Mouse (Mus musculus): Measurements from ENCODE around the gene Rpl18. TPM values are rescaled to one million over a fixed set of nuclear protein-coding genes. Genes with fewer than 3 reads are reported as not detected.

The Rpl18 gene
- polyA plus RNA-seq, 1 experiment: 1,118 TPM

DNA sequence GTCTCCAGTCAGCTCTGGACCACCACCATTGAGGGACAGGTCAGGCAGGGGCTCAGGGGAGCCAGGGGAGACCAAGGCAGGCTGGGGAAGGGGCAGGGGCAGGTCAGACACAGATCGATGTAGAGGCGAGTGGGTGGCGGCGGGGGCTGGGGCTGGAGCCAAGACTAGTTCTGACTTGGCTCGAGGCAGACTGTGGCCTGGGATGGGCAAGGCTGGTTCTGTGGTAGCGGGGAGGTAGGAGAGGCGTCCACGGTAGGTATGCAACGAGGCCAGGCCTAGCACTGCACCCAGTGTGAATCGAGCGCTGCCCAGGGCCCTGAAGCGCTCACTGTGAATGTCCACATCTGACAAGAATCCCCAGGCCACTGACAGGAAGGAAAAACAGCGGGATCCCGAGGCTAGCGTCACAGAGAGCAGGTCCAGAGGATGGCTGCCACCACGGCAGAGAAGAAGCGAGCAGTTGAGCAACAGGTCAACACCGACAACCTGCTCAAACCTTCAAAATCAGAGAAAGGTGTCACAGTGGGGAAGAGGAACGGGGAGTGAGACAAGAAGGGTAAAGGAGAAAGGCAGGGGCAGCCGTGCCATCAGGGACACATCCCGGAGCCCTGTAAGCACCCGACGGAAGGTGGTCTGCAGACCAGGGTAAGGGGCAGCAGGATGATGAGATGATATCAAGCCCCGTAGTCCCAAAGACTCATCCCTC lies 3.8 kb upstream of the Rpl18 start:
- no peak overlapping the region for H3K4me3 ChIP-seq (ENCODE audit: insufficient read depth, low read length)
- TF ChIP-seq POLR2A (IDR thresholded peaks at IDR 0.05; ENCODE audit: low read depth, low read length) (no peak; the same call in 1 of the 2 replicates), CTCF (IDR thresholded peaks at IDR 0.05; ENCODE audit: borderline replicate concordance, insufficient read depth, low read length) (no peak)
- H3K27ac ChIP-seq (ENCODE audit: insufficient read depth, low read length): no peak overlapping the region
- H3K4me1 ChIP-seq (ENCODE audit: control insufficient read depth, insufficient read depth, low read length): peaks cover 11% of the 10 kb centered on the region

DNA sequence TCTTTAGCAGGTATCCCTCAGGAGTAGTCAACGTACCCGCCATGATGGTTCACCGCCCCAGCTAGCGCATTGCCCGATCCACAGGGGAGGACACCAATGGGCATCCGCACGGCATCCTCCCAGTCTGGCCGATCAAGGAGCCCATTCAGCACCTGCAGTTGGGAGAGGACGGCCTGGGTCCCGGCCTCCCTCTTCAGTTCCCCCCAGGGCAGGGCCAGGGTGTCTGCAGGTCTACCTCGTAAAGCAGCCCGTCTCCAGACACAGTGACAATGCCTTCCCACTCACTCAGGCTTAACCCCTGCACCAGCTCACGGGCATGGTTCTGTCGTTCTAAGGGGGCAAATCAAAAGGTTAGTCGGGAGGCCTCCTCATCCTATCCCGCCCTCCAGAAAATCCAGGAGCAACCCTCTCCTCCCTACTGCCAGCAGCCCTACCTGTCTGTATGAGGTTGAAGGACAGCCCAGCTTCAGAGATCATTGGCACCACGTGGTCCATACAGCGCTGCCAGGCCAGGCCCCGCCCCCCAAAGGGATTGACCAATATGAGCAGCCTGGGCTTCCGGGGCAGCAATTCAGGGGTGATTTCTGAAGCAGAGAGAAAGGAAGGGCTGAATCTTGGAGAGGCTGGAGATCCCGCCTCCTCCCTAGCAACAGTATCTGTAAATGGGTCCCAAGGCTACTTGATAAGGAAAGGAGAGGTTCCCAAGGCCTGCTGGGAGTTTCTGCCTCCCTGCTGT lies 3.1 kb upstream of the Rpl18 start:
- Histone ChIP-seq H3K4me1 (ENCODE audit: control insufficient read depth, insufficient read depth, low read length) (peaks cover 9% of the 10 kb centered on the region), H3K4me3 (ENCODE audit: insufficient read depth, low read length) (no peak overlapping the region), H3K27ac (ENCODE audit: insufficient read depth, low read length) (no peak overlapping the region)
- TF ChIP-seq CTCF (IDR thresholded peaks at IDR 0.05; ENCODE audit: borderline replicate concordance, insufficient read depth, low read length) (no peak), POLR2A (IDR thresholded peaks at IDR 0.05; ENCODE audit: low read depth, low read length) (no peak)

DNA sequence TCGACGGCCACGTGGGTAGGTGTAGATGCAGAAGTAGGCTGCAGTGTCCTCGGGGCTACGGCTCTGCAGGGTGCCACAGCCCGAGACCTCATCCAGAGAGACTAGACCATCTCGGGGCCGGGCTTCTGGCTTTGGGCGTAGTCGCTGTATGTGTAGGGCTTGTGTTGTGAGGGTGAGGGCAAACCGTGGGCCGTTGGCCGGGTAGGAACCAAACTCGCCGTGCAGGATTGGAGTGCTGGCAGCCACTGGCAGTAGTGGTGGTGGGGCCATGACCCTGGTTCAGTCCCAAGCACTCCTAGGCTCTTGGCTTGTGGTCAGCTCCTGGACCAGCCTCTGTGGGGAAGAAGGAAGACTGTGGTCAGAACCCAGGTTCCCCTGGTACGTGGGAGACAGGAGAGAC lies 1.9 kb upstream of the Rpl18 start:
- Histone ChIP-seq H3K27ac (ENCODE audit: insufficient read depth, low read length) (no peak overlapping the region), H3K4me1 (ENCODE audit: control insufficient read depth, insufficient read depth, low read length) (peaks cover 3% of the 10 kb centered on the region; the same call in 1 of the 2 replicates), H3K4me3 (ENCODE audit: insufficient read depth, low read length) (no peak overlapping the region)
- no peak; the same call in 1 of the 2 replicates for TF ChIP-seq POLR2A (IDR thresholded peaks at IDR 0.05; ENCODE audit: low read depth, low read length)
- no peak for TF ChIP-seq CTCF (IDR thresholded peaks at IDR 0.05; ENCODE audit: borderline replicate concordance, insufficient read depth, low read length)

DNA sequence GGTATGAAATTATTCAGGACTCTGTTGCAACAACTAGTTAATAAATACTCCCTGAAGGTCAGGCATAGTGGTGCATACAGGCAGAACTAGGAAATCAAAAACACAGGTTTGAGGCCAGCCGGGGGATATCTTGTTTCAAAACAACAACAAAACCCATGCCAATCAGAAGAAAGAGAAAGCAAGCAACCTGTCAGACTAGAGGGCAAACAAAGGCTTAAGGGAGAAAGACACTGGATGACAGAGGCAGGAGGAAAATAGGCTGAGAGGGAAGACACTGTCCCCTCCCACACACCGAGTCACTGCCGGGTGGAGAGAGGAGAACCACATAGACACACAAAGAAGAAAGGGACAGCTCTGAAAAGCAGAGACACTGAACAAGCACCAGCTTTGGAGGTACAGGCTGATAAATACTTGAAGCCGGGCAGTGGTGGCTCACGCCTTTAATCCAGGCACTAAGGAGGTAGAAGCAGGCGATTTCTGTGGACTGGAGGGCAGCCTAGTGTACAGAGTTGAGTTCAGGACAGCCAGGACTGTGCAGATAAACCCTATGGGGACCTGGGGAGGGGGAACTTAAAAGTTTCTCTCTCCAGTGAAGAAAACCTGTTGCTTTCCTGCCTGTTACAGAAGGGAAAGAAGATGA lies 1.3 kb upstream of the Rpl18 start:
- TF ChIP-seq POLR2A (IDR thresholded peaks at IDR 0.05; ENCODE audit: low read depth, low read length) (no peak), CTCF (IDR thresholded peaks at IDR 0.05; ENCODE audit: borderline replicate concordance, insufficient read depth, low read length) (no peak)
- Histone ChIP-seq H3K4me1 (ENCODE audit: control insufficient read depth, insufficient read depth, low read length) (peaks cover 3% of the 10 kb centered on the region; the same call in 1 of the 2 replicates), H3K27ac (ENCODE audit: insufficient read depth, low read length) (no peak overlapping the region), H3K4me3 (ENCODE audit: insufficient read depth, low read length) (peak overlapping the region; percentile 69)

- Histone ChIP-seq H3K4me1 (ENCODE audit: control insufficient read depth, insufficient read depth, low read length) (peaks cover 3% of the 10 kb centered on the region; the same call in 1 of the 2 replicates), H3K27ac (ENCODE audit: insufficient read depth, low read length) (no peak overlapping the region)
These were observed 597 bp upstream of the Rpl18 start for GRCm38 (mm10) chr7:45714630-45715089.

DNA sequence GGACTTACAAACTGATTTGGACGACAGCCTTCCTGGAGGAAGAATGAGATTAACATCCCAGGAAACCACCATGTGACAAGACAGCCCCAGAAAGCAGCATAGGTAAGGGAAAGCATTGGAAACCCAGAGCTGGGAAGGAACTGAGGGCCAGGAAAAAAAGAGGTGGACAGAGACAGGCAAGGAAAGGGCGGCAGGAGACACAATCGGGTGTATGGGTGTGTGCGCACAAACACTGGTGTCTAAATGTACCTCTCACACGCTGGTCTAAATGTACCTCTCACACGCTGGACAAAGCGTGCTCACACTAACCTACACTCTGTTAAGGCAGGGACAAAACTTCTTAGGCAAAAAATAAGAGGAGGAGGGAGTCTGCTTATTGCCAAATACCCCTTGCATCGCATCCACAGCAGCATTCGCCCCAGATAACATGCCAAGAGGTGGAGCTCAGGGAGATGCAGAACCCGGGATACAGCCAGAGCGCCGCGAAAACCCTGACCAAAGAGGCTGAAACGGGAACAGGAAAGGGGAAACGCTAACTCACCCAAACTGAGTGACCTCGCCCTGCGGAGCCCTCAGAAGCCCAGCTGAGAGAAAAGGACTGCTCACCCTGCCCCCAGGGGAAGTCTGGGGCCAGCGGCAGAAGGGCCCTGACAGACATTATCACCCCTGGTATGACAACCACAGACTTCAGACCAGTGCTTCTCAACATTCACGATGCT lies 643 bp downstream of the Rpl18 start:
- H3K4me1 ChIP-seq (ENCODE audit: control insufficient read depth, insufficient read depth, low read length): peaks cover 3% of the 10 kb centered on the region; the same call in 1 of the 2 replicates
- H3K27ac ChIP-seq (ENCODE audit: insufficient read depth, low read length): no peak overlapping the region
- H3K4me3 ChIP-seq (ENCODE audit: insufficient read depth, low read length): peak overlapping the region; percentile 10; the same call in 1 of the 2 replicates
- TF ChIP-seq POLR2A (IDR thresholded peaks at IDR 0.05; ENCODE audit: low read depth, low read length) (no peak), CTCF (IDR thresholded peaks at IDR 0.05; ENCODE audit: borderline replicate concordance, insufficient read depth, low read length) (no peak)

More at GRCm38 (mm10) chr7:45714630-45715089, 597 bp upstream of the Rpl18 start:
- peak overlapping the region; percentile 69 for H3K4me3 ChIP-seq (ENCODE audit: insufficient read depth, low read length)
- no peak for TF ChIP-seq CTCF (IDR thresholded peaks at IDR 0.05; ENCODE audit: borderline replicate concordance, insufficient read depth, low read length)
- no peak for TF ChIP-seq POLR2A (IDR thresholded peaks at IDR 0.05; ENCODE audit: low read depth, low read length)

DNA sequence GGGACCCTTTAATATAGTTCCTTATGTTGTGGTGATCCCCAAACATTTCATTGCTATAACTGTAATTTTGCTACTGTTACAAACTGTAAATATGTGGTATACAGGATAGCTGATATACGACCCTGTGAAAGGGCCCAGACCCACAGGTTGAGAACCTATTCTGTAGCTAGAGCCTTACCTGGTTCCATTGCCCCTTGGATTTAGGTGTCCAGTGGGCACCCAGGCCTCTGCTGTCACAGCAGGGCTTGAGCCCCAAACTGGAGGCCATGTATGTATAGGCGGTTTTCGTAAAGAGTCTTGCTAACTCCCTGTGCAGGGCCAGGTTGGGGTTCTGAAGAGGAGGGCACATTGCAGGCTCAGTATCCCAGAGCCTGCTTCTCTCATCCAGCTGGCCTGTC lies 1.2 kb downstream of the Rpl18 start:
- peak overlapping the region; percentile 96 for H3K4me3 ChIP-seq (ENCODE audit: insufficient read depth, low read length)
- peaks cover 3% of the 10 kb centered on the region; the same call in 1 of the 2 replicates for H3K4me1 ChIP-seq (ENCODE audit: control insufficient read depth, insufficient read depth, low read length)
- TF ChIP-seq POLR2A (IDR thresholded peaks at IDR 0.05; ENCODE audit: low read depth, low read length) (no peak), CTCF (IDR thresholded peaks at IDR 0.05; ENCODE audit: borderline replicate concordance, insufficient read depth, low read length) (no peak)
- no peak overlapping the region for H3K27ac ChIP-seq (ENCODE audit: insufficient read depth, low read length)

GRCm38 (mm10) chr7:45716952-45717917 lies 2.0 kb downstream of the Rpl18 start:
- H3K4me1 ChIP-seq (ENCODE audit: control insufficient read depth, insufficient read depth, low read length): peaks cover 3% of the 10 kb centered on the region; the same call in 1 of the 2 replicates
- peak overlapping the region; percentile 96 for H3K4me3 ChIP-seq (ENCODE audit: insufficient read depth, low read length)
- TF ChIP-seq POLR2A (IDR thresholded peaks at IDR 0.05; ENCODE audit: low read depth, low read length) (no peak), CTCF (IDR thresholded peaks at IDR 0.05; ENCODE audit: borderline replicate concordance, insufficient read depth, low read length) (no peak)
- peak overlapping the region; percentile 84 for H3K27ac ChIP-seq (ENCODE audit: insufficient read depth, low read length)

Data from embryonic fibroblast, embryonic 13.5 days (primary cell).